Mouse (Mus musculus) embryonic fibroblast, embryonic 13.5 days (primary cell): Measurements from ENCODE around the gene Prss45.

Experiments used
- CTCF ChIP-seq: IDR thresholded peaks from 2 replicates; pipeline ENCODE4 v1.5.1; 2011; ENCODE audit warnings: mild to moderate bottlenecking, control low read depth, low read length, moderate library complexity, borderline replicate concordance; ENCODE audit not compliant: insufficient read depth
- POLR2A ChIP-seq: IDR thresholded peaks from 2 replicates; pipeline ENCODE4 v1.6.1; 2011; ENCODE audit warnings: low read depth, mild to moderate bottlenecking, control low read depth, low read length, moderate library complexity

GRCm38 (mm10) chr9:110834411-110834810 is at the start of gene Prss45:
- TF ChIP-seq CTCF (no peak), POLR2A (no peak)
